Mouse (Mus musculus): ENCODE measurements at regions not wholly inside any gene's neighbourhood (a gene's known extent, or its start where the extent isn't known, plus 50 kb on each side); places are given as distances from the start of the nearest gene placed in this dataset.
A peak's percentile ranks its signal among the peaks of the same experiment; 100 is the strongest.

DNA sequence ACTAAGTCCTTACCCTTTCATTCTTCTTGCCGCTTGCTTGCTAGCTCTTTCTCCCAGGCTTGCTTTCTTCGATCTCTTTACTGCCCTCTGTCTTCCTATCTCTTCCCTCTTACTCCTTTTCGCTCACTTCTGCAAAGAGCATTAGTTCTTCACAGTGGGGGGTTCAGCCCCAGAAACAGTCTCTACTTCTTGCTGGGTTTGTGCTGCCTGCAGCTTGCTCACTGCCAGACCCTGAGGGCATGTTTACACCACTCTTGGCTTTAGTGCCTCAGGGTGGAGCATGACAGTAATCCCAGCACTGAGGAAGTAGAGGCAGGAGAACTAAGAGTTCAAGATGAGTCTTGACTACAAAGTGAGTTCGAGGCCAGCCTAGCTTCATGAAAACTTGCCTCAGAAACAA lies 538.0 kb upstream of the Adam5 start:
- no peaks in the 10 kb centered on the region for H3K9me3 ChIP-seq (ENCODE audit: control insufficient read depth, low read length)

DNA sequence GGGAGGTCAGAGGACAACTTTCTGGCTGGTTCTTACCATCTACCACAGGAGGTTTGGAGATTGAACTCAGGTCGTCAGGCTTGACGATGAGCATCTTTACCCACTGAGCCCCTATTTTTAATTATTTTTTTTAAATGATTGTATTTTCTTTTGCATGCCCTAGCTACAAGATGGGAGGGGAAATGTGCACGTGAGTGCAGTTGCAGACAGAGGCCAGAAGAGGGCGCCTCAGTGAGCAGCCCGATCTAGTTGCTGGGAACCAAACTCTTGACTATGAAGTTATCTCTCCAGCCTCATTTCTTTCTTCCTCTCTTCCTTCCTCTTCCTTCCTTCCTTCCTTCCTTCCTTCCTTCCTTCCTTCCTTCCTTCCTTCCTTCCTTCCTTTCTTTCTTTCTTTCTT lies 537.3 kb upstream of the Adam5 start:
- Histone ChIP-seq H3K4me3 (ENCODE audit: low read depth, low read length) (no peak overlapping the region), H3K4me2 (replicated peaks; ENCODE audit: low read depth) (no peak overlapping the region), H3K9ac (ENCODE audit: low read length) (no peak overlapping the region), H3K27ac (replicated peaks) (no peak overlapping the region), H3K36me3 (ENCODE audit: control insufficient read depth, insufficient read depth, low read length) (no peaks in the 10 kb centered on the region), H3K4me1 (replicated peaks; ENCODE audit: control insufficient read depth, insufficient read depth) (no peaks in the 10 kb centered on the region), H3K27me3 (ENCODE audit: control insufficient read depth, insufficient read depth, low read length) (no peaks in the 10 kb centered on the region), H3K9me3 (ENCODE audit: control insufficient read depth, low read length) (no peaks in the 10 kb centered on the region)
- ATAC-seq (ENCODE audit: low FRiP score, low TSS enrichment) (no peak), DNase-seq (ENCODE audit: low spot score) (no peak)
- TF ChIP-seq CTCF (IDR thresholded peaks at IDR 0.05; ENCODE audit: low read depth) (peak; percentile 40), EP300 (optimal IDR thresholded peaks at IDR 0.05) (no peak)
- WGBS, result 92% methylated on average over 5 of the region's 5 CpGs

More for the DNA sequence above, 538.0 kb upstream of the Adam5 start:
- Histone ChIP-seq H3K4me1 (replicated peaks; ENCODE audit: control insufficient read depth, insufficient read depth) (no peaks in the 10 kb centered on the region), H3K27me3 (ENCODE audit: control insufficient read depth, insufficient read depth, low read length) (no peaks in the 10 kb centered on the region), H3K36me3 (ENCODE audit: control insufficient read depth, insufficient read depth, low read length) (no peaks in the 10 kb centered on the region), H3K4me3 (ENCODE audit: low read depth, low read length) (no peak overlapping the region), H3K9ac (ENCODE audit: low read length) (no peak overlapping the region), H3K27ac (replicated peaks) (no peak overlapping the region), H3K4me2 (replicated peaks; ENCODE audit: low read depth) (no peak overlapping the region)
- TF ChIP-seq CTCF (IDR thresholded peaks at IDR 0.05; ENCODE audit: low read depth), result 0 out of 2 replicates have a peak, but pooled peaks have one; percentile 16
- no peak for TF ChIP-seq EP300 (optimal IDR thresholded peaks at IDR 0.05)
- ATAC-seq (ENCODE audit: low FRiP score, low TSS enrichment), result no peak
- no peak for DNase-seq (ENCODE audit: low spot score)
- WGBS, result 70% methylated on average over 4 of the region's 4 CpGs

DNA sequence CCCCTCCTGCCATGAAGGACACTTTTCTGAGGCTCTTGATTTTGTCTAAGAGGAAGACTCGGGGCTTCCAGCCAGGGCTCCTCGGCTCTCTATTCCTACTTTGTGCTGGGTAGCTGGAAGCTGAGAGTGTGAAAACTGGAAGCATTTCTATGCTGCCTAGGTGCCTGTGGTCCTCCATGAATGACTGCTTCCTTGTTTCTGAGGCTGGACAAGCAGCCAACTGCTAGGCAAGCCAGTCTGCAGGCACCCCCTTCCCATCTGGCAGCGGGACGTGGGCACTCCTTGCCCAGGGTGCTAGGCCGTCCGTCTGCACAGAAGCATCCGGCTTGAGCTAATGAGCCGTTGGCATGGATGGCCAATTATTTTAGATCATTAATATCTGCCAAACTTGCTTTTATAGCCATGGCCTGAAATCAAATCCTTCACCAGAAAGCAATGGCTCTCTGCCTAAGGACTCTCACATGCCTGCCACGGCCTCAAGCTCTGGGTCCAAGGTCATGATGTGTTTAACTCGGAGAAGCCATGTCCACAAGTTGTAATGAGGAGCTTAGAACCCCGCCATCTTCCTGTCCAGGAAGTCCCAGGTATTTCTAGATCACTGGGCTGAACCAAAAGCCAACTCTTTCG lies 534.5 kb upstream of the Adam5 start:
- TF ChIP-seq CTCF (IDR thresholded peaks at IDR 0.05; ENCODE audit: low read depth) (no peak), EP300 (optimal IDR thresholded peaks at IDR 0.05) (no peak)
- no peak for ATAC-seq (ENCODE audit: low FRiP score, low TSS enrichment)
- Histone ChIP-seq H3K9ac (ENCODE audit: low read length) (no peak overlapping the region), H3K27ac (replicated peaks) (no peak overlapping the region), H3K4me3 (ENCODE audit: low read depth, low read length) (no peak overlapping the region), H3K27me3 (ENCODE audit: control insufficient read depth, insufficient read depth, low read length) (no peaks in the 10 kb centered on the region), H3K4me1 (replicated peaks; ENCODE audit: control insufficient read depth, insufficient read depth) (0 out of 2 replicates have a peak, but pooled peaks cover 3% of the 10 kb centered on the region), H3K36me3 (ENCODE audit: control insufficient read depth, insufficient read depth, low read length) (no peaks in the 10 kb centered on the region), H3K9me3 (ENCODE audit: control insufficient read depth, low read length) (no peaks in the 10 kb centered on the region), H3K4me2 (replicated peaks; ENCODE audit: low read depth) (no peak overlapping the region)
- 85% methylated on average over 12 of the region's 12 CpGs for WGBS
- no peak for DNase-seq (ENCODE audit: low spot score)

DNA sequence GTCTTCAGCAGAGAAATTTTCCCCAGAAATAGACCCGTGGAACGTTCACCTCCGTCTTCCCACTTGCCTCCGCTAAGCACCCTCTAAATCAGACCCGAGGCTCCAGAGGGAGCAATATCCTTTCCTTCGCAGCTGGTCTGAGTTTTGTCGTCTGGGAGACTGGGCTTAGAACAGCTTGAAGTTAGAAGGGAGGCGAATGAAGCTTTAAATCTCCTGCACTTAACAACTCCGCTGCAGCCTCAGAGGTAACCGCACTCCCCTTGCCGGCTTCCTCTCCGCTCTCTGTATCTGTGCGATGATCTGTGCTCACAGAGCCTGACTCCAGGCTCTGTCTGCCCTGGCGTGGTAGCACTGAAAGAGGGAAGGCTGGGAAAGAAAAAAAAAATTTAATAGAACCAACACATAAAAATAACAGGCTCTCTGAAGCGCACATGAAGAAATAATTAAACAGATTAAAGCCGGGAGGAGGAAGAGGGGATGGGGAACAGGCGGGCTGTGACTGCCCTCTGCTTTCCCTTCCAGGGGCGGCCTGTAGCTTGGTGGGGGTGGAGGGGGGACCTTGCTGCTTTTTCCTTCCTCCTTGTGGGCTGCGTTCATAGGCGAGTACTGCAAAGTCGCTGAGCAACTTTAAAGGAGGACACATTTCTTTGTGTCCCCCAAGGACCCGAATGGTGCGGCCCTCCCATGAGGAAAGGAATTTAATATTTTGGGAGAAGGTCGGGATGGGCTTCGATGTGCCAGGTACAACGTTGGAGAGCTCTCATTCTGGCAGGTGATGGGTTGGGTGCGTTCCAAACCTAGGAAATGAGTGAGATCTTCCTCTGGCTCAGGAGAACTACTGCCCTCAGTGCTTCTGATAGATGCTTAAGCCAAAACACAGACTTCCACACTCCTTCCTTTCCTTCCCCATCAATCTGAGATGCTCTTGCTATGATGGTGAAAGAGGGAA lies 529.9 kb upstream of the Adam5 start:
- no peaks in the 10 kb centered on the region for H3K36me3 ChIP-seq (ENCODE audit: control insufficient read depth, insufficient read depth, low read length)
- peak overlapping the region; percentile 34; the same call in 1 of the 2 replicates for H3K4me2 ChIP-seq (replicated peaks; ENCODE audit: low read depth)
- 14% methylated on average over 27 of the region's 27 CpGs for WGBS
- ATAC-seq (ENCODE audit: low FRiP score, low TSS enrichment) (no peak), DNase-seq (ENCODE audit: low spot score) (no peak)
- peak overlapping the region; percentile 2; the same call in 1 of the 2 replicates for H3K4me3 ChIP-seq (ENCODE audit: low read depth, low read length)
- no peak overlapping the region for H3K9ac ChIP-seq (ENCODE audit: low read length)
- no peaks in the 10 kb centered on the region for H3K9me3 ChIP-seq (ENCODE audit: control insufficient read depth, low read length)
- TF ChIP-seq CTCF (IDR thresholded peaks at IDR 0.05; ENCODE audit: low read depth) (peak; percentile 25; the same call in 1 of the 2 replicates), EP300 (optimal IDR thresholded peaks at IDR 0.05) (no peak)
- H3K4me1 ChIP-seq (replicated peaks; ENCODE audit: control insufficient read depth, insufficient read depth), result 0 out of 2 replicates have a peak, but pooled peaks cover 3% of the 10 kb centered on the region
- no peak overlapping the region for H3K27ac ChIP-seq (replicated peaks)
- no peaks in the 10 kb centered on the region; the same call in 1 of the 2 replicates for H3K27me3 ChIP-seq (ENCODE audit: control insufficient read depth, insufficient read depth, low read length)

DNA sequence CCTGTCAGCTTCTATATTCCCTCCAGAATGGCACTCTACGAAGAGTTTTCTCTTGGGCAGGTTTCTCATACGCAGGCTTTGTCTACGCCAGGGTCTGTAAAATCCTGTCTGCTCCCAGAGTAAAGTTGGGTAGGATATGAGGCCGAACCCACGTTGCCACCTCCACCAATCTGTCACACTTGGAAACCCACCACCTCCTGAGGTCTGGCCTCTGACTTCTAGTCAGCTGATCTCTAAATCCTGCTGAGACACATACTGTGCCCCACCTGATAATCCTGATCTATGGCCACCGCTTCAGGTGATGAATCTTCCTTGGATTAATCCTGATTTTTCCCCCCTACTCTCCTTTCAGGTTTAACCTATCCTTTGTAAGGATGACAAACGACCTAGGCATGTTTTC lies 529.2 kb upstream of the Adam5 start:
- Histone ChIP-seq H3K4me3 (ENCODE audit: low read depth, low read length) (no peak overlapping the region), H3K4me2 (replicated peaks; ENCODE audit: low read depth) (peak overlapping the region; percentile 34; the same call in 1 of the 2 replicates), H3K27ac (replicated peaks) (no peak overlapping the region)

More for the DNA sequence above, 529.2 kb upstream of the Adam5 start:
- 66% methylated on average over 7 of the region's 7 CpGs for WGBS
- no peak for TF ChIP-seq CTCF (IDR thresholded peaks at IDR 0.05; ENCODE audit: low read depth)
- no peak for TF ChIP-seq EP300 (optimal IDR thresholded peaks at IDR 0.05)
- Histone ChIP-seq H3K27me3 (ENCODE audit: control insufficient read depth, insufficient read depth, low read length) (no peaks in the 10 kb centered on the region; the same call in 1 of the 2 replicates), H3K9me3 (ENCODE audit: control insufficient read depth, low read length) (no peaks in the 10 kb centered on the region), H3K36me3 (ENCODE audit: control insufficient read depth, insufficient read depth, low read length) (no peaks in the 10 kb centered on the region), H3K9ac (ENCODE audit: low read length) (no peak overlapping the region), H3K4me1 (replicated peaks; ENCODE audit: control insufficient read depth, insufficient read depth) (0 out of 2 replicates have a peak, but pooled peaks cover 3% of the 10 kb centered on the region)
- ATAC-seq (ENCODE audit: low FRiP score, low TSS enrichment), result no peak
- DNase-seq (ENCODE audit: low spot score), result no peak

Data from stomach, postnatal 0 days (tissue).